Mouse (Mus musculus): Measurements from ENCODE around the gene Troap. TPM values are rescaled to one million over a fixed set of nuclear protein-coding genes. Genes with fewer than 3 reads are reported as not detected.

The Troap gene
- polyA plus RNA-seq, 1 experiment from 2014 or later, result 29.2 TPM

DNA sequence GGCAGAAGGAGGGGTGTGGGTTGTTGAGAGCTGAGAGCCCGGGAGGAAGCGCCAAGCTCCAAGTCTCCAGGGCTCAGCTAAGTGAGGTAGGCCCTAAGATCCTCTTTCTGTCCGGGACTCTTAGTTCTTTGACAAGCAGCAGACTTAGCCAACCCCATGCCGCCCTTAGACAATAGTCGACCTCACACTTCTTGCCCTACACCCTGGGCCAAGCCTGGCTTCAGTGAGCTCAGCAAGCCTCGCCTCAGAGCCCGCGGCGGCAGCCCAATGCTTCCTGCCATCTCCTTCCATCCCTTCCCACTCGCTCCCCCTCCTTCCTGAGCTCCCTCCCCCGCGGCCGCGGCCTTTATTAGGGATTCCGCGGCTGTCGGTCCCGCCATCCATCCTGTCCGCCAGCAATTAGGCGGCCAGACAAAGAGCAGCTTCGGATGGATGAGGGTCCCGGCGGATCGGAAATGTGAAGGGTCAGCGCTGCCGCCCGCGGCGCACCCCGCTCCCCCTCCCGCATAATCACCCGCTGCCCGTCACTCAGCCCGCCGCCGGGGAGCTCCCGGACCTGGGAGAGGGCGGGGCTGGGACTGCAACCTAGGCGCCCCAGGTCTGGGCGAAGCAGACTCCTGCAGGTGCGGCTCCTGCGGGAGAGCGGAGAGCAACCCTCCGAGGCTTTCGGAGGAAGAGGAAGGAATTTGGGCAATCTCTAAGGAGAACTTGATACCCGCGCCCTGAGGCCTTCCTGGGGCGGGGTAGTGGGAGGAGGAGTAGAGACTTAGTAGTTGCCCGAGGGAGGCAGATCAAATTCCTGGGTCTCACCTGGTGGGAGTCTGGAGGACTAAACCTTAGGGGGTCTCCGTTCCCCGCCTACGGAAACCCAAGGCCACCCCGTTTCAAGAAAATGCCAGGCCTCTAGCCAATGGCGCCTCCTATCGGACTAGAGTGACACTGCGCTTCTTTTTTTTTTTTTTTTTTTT is 19.2 kb downstream of the Troap start:
- Histone ChIP-seq H3K9me3 (replicated peaks) (no peaks in the 10 kb centered on the region), H3K27ac (peak overlapping the region; percentile 76), H3K27me3 (peaks cover 76% of the 10 kb centered on the region), H3K4me2 (replicated peaks) (peak overlapping the region; percentile 61), H3K4me3 (peak overlapping the region; percentile 35), H3K4me1 (peaks cover 79% of the 10 kb centered on the region), H3K36me3 (no peaks in the 10 kb centered on the region), H3K9ac (peak overlapping the region; percentile 44)
- peak; percentile 56 for ATAC-seq (ENCODE audit: low FRiP score)
- 1% methylated on average over 54 of the region's 56 CpGs for WGBS

DNA sequence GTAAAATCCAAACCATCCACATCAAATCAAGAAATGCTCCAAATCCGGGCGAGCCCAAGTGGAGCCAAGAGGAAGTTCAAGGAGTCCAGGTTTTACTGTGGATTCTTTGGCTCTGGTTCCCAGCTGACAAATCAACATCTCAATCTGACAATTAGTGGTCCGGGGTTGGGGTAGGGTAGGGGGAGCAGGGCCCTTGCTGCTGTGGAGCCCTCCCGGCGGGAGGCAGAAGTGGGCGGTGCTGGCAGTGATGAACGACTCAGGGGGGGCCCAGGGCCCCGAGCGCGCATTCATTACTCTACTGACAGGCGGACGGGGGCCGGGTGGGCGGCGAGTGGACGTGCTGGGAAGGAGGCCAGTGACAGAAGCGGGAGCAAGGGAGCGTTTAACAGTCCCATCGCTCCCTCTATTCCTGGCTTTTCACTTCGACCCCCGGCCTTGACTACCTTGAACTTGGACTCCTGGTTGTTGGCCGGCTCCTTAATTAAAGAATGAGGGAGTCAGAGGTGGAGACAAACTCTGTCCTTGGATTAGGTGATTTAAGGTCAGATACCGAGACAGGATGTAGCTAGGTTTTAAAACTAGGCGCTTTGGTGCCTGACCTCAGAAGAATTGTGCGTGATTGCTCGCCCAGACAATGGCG is 20.4 kb downstream of the Troap start:
- H3K9me3 ChIP-seq (replicated peaks), result no peaks in the 10 kb centered on the region
- WGBS, result 1% methylated on average over 27 of the region's 27 CpGs
- H3K4me3 ChIP-seq, result no peak overlapping the region; the same call in 1 of the 2 replicates
- H3K4me2 ChIP-seq (replicated peaks), result peak overlapping the region; percentile 33
- peak; percentile 44 for ATAC-seq (ENCODE audit: low FRiP score)
- H3K27ac ChIP-seq, result peak overlapping the region; percentile 45
- H3K4me1 ChIP-seq, result peaks cover 76% of the 10 kb centered on the region
- H3K36me3 ChIP-seq, result no peaks in the 10 kb centered on the region
- peaks cover 76% of the 10 kb centered on the region for H3K27me3 ChIP-seq
- no peak overlapping the region for H3K9ac ChIP-seq

- H3K36me3 ChIP-seq, result no peaks in the 10 kb centered on the region
- peaks cover 70% of the 10 kb centered on the region for H3K4me1 ChIP-seq
- H3K9ac ChIP-seq, result no peak overlapping the region
- peak overlapping the region; percentile 71 for H3K27ac ChIP-seq
- H3K9me3 ChIP-seq (replicated peaks), result no peaks in the 10 kb centered on the region
- WGBS, result 2% methylated on average over 6 of the region's 6 CpGs
- no peak for ATAC-seq (ENCODE audit: low FRiP score)
- no peak overlapping the region for H3K4me3 ChIP-seq
- peak overlapping the region; percentile 33; the same call in 1 of the 2 replicates for H3K4me2 ChIP-seq (replicated peaks)
- H3K27me3 ChIP-seq, result peaks cover 76% of the 10 kb centered on the region
Observed at GRCm38 (mm10) chr15:99095356-99095755, 21.0 kb downstream of the Troap start.

- under 1% methylated on average over 24 of the region's 24 CpGs for WGBS
- Histone ChIP-seq H3K9ac (peak overlapping the region; percentile 56), H3K27me3 (peaks cover 76% of the 10 kb centered on the region), H3K4me1 (peaks cover 66% of the 10 kb centered on the region), H3K4me2 (replicated peaks) (peak overlapping the region; percentile 77), H3K9me3 (replicated peaks) (no peaks in the 10 kb centered on the region), H3K27ac (peak overlapping the region; percentile 71), H3K36me3 (no peaks in the 10 kb centered on the region), H3K4me3 (peak overlapping the region; percentile 39)
- no peak for ATAC-seq (ENCODE audit: low FRiP score)
Observed at GRCm38 (mm10) chr15:99096061-99096793, 21.9 kb downstream of the Troap start.

GRCm38 (mm10) chr15:99096831-99097500 is 22.6 kb downstream of the Troap start:
- no peaks in the 10 kb centered on the region for H3K9me3 ChIP-seq (replicated peaks)
- peak; percentile 15; the same call in 1 of the 2 replicates for ATAC-seq (ENCODE audit: low FRiP score)
- H3K9ac ChIP-seq, result peak overlapping the region; percentile 56
- peak overlapping the region; percentile 71 for H3K27ac ChIP-seq
- no peaks in the 10 kb centered on the region for H3K36me3 ChIP-seq
- peaks cover 72% of the 10 kb centered on the region for H3K27me3 ChIP-seq
- under 1% methylated on average over 55 of the region's 58 CpGs for WGBS
- peaks cover 63% of the 10 kb centered on the region for H3K4me1 ChIP-seq
- peak overlapping the region; percentile 39 for H3K4me3 ChIP-seq
- H3K4me2 ChIP-seq (replicated peaks), result peak overlapping the region; percentile 77

DNA sequence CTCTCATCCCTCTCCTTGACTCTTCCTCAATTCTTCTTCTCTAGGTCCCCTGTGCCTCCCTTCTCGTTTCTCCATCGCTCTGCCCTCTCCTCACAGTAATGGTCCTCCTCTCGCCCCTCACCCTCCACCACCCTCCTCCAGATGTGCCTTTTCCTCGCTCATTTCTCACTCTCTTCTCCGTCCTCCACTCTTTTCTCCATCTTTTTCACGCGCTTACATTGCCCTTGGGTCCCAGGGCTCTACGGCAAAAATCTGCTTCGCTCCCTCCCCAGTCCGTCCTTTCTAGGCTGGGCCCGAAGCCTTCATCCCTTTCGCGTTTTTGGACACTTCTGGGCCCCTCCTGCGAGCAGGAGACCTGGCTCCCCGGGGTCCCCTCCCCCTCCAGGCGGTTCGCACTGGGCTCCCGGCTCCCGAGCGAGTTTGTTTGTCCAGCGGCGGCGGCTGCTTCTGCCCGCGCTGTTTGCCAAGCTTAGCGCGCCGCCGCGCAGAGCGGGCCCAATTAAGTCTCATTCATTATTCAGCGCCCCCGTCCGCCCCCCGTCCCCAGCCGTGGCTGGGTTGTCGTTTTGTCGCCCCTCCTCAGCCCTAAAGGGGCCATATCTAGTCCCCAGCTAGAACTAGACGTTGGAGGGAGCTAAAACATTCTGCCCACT is 23.6 kb downstream of the Troap start:
- peaks cover 62% of the 10 kb centered on the region for H3K27me3 ChIP-seq
- under 1% methylated on average over 38 of the region's 39 CpGs for WGBS
- H3K27ac ChIP-seq, result peak overlapping the region; percentile 66
- H3K4me1 ChIP-seq, result peaks cover 57% of the 10 kb centered on the region
- peak overlapping the region; percentile 77 for H3K4me2 ChIP-seq (replicated peaks)
- ATAC-seq (ENCODE audit: low FRiP score), result no peak
- H3K36me3 ChIP-seq, result no peaks in the 10 kb centered on the region
- H3K9me3 ChIP-seq (replicated peaks), result no peaks in the 10 kb centered on the region
- H3K9ac ChIP-seq, result peak overlapping the region; percentile 56; the same call in 1 of the 2 replicates
- peak overlapping the region; percentile 39 for H3K4me3 ChIP-seq

DNA sequence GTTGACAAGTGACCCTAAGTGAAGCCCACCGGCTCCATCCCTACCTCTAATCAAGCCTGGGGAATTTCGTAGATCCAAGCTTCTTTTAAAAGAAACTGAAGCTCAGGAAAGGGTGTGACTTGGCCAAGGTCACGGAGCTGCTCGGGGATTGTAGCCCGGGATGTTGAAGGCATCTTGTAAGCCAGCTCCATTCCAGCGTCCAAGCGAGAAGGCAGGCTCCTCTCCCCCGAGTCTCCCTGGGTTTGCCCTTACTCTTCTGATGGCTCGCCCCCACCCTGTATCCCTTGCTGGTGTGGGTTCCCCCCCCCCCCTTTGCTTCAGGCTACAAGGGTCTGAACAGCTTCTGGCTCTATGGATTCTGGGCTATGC is 24.1 kb downstream of the Troap start:
- Histone ChIP-seq H3K36me3 (no peaks in the 10 kb centered on the region), H3K9ac (peak overlapping the region; percentile 56; the same call in 1 of the 2 replicates), H3K9me3 (replicated peaks) (no peaks in the 10 kb centered on the region), H3K4me1 (peaks cover 52% of the 10 kb centered on the region), H3K27me3 (peaks cover 59% of the 10 kb centered on the region), H3K27ac (peak overlapping the region; percentile 66), H3K4me3 (peak overlapping the region; percentile 39), H3K4me2 (replicated peaks) (peak overlapping the region; percentile 77)
- WGBS, result 1% methylated on average over 9 of the region's 9 CpGs
- ATAC-seq (ENCODE audit: low FRiP score), result no peak

DNA sequence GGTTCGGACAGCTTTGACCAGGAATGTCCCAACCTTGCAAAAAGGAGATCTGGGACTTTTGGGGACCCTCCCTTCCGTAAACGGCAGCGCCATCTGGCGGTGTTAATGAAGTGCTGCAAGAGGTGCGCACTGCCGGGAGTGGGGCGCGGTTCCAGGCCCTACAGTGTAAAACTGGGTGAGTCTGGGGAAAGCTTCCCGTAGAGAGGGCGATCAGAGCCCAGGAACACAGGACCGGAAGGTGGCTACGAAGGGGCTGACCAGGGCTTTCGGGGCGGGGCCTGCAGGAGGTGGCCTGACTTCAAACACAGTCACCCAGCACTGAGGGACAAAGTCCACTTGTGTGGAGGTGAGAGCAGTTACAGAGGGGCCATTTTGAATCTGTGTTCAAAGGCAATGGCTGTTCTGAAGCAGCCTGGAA is 24.8 kb downstream of the Troap start:
- Histone ChIP-seq H3K36me3 (no peaks in the 10 kb centered on the region), H3K9me3 (replicated peaks) (no peaks in the 10 kb centered on the region), H3K27ac (no peak overlapping the region), H3K4me3 (peak overlapping the region; percentile 39), H3K27me3 (peaks cover 59% of the 10 kb centered on the region), H3K9ac (no peak overlapping the region), H3K4me1 (peaks cover 47% of the 10 kb centered on the region), H3K4me2 (replicated peaks) (peak overlapping the region; percentile 77)
- WGBS, result 2% methylated on average over 15 of the region's 15 CpGs
- no peak for ATAC-seq (ENCODE audit: low FRiP score)

DNA sequence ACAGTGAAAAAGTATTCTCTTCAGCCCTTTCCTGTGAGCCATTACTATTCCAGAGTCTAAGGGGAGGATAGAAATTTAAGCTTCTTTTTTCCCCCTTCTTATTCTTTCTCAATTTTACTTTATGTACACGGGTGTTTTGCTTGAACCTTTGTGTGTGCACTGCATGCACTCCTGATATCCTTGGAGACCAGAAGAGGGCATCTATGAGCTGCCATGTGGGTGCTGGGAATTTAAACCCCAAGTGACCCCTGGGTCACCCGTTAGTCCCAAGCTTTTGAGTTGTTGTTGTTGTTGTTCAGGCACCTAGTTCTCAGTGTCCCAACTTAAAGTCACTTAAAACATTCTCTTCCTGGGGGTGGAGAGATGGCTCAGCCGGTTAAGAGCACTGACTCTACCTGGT is 25.6 kb downstream of the Troap start:
- no peak overlapping the region for H3K4me3 ChIP-seq
- H3K27me3 ChIP-seq, result peaks cover 53% of the 10 kb centered on the region
- no peaks in the 10 kb centered on the region for H3K9me3 ChIP-seq (replicated peaks)
- H3K27ac ChIP-seq, result no peak overlapping the region
- no peak for ATAC-seq (ENCODE audit: low FRiP score)
- no peak overlapping the region for H3K9ac ChIP-seq
- no peak overlapping the region for H3K4me2 ChIP-seq (replicated peaks)
- no peaks in the 10 kb centered on the region for H3K36me3 ChIP-seq
- H3K4me1 ChIP-seq, result peaks cover 40% of the 10 kb centered on the region
- WGBS, result 47% methylated on average over 3 of the region's 3 CpGs

GRCm38 (mm10) chr15:99105238-99105637 is 30.9 kb downstream of the Troap start:
- ATAC-seq (ENCODE audit: low FRiP score), result no peak
- WGBS, result 72% methylated on average over 7 of the region's 7 CpGs
- no peak overlapping the region for H3K4me2 ChIP-seq (replicated peaks)
- H3K4me1 ChIP-seq, result no peaks in the 10 kb centered on the region
- H3K9me3 ChIP-seq (replicated peaks), result no peaks in the 10 kb centered on the region
- H3K36me3 ChIP-seq, result no peaks in the 10 kb centered on the region
- no peak overlapping the region for H3K4me3 ChIP-seq
- no peak overlapping the region for H3K9ac ChIP-seq
- H3K27ac ChIP-seq, result no peak overlapping the region
- H3K27me3 ChIP-seq, result peaks cover 2% of the 10 kb centered on the region; the same call in 1 of the 2 replicates

DNA sequence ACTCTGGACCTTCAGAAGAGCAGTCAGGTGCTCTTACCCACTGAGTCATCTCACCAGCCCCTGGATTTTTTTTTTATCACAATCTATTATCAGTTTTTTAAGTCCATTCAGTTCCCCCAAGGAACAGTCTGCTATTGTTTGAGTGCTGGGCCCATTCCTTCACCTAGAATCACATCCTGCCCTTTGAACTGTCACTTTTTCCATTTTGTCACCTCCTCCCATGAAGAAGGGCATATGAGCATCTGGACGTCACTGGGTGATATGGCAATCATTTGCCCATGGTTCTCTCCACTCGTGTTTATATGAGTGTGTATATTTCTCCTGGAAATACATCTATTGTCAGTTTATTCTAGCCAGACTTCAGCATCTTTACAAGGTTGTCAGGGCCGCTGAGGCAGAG is 33.5 kb downstream of the Troap start:
- Histone ChIP-seq H3K27me3 (no peaks in the 10 kb centered on the region), H3K4me2 (replicated peaks) (no peak overlapping the region), H3K9ac (no peak overlapping the region), H3K27ac (no peak overlapping the region), H3K4me3 (no peak overlapping the region), H3K9me3 (replicated peaks) (no peaks in the 10 kb centered on the region), H3K4me1 (no peaks in the 10 kb centered on the region), H3K36me3 (no peaks in the 10 kb centered on the region)
- no peak for ATAC-seq (ENCODE audit: low FRiP score)
- WGBS, result 85% methylated on average over 3 of the region's 3 CpGs

All from hindbrain, embryonic 12.5 days (tissue).